Mouse (Mus musculus) liver (tissue): ENCODE measurements around the gene Insl6.
A peak's percentile ranks its signal among the peaks of the same experiment; 100 is the strongest.

Source experiments
- DNase-seq: peaks from one replicate; pipeline ENCODE4 v3.0.0-alpha.2; 2020; ENCODE audit warnings: mixed read lengths

Gene Insl6

GRCm38 (mm10) chr19:29354895-29355877 is 30.0 kb upstream of the Insl6 start:
- peak; percentile 91 for DNase-seq

DNA sequence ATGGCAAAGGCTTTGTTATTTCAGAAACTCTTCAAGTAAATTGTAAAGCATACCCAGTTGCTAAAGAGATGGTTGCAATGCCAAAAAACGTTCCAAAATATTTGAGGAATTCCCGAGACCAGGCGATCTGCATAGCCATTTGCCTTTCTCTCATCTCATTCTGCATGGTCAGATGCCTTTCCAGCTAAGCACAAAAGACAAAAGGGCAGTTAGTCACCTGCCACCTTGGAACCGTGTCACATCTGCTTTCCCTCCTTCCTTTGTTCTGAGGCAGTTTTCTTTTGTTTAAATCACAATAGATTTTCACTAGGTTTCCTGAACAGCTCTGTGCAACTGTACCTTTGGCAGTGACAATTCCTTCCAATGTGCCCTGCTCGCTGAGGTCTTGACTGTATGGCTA is 25.8 kb upstream of the Insl6 start:
- DNase-seq, result no peak

DNA sequence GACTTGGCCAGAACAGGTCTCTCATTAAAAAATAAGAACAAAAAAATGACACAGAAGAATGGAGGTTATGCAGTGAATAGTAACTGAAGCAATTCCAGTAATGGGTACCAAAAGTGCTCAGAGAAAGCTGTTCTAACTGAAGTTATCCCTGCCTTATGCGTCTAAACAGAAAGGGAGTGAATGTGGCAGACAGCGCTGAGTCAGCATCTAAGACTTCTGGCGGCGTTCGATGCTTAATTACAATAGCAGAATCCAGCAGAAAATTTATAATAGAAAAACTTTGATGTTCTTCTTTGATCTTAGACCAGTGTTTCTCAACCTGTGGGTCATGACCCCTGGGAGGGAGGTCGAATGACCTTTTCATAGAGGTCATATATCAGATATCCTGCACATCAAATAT is 20.5 kb upstream of the Insl6 start:
- DNase-seq, result no peak

GRCm38 (mm10) chr19:29344868-29345267 is 19.7 kb upstream of the Insl6 start:
- DNase-seq, result no peak

DNA sequence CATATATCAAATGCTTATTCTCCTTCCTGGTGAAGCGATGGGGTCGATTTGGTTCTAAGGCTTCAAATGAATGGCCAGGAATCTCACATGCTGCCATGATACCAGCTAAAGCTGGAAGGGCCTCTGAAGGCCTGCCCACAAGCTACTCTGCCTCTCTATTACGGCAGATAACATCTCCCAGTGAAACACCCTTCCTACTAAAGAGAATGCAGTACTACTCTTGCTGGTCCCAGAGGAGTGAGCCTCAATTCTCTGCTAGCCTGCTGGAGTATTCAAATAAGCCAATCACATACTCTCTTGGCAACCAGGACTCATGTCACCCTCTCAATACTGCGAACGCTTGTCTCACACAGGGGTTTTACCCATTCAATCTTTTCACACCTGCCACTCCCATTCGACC is 17.1 kb upstream of the Insl6 start:
- DNase-seq, result no peak

DNA sequence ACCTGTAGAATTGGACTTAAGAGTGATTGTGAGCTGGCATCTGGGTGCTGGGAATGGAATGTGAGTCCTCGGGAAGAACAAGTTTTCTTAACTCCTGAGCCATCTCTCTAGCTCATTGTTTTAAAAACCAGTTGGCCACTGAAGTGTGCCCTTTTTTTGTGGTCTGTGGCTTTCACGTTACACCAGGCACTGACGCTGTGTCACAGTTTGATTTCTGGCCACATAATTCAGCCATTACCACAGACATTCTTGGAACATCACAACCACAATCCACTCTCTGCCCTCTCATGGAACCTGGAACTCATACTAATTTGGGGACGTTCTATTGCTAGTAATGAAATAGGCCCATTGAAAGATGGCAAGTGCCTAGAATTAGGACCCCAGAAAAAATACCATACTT is 15.9 kb upstream of the Insl6 start:
- no peak for DNase-seq

DNA sequence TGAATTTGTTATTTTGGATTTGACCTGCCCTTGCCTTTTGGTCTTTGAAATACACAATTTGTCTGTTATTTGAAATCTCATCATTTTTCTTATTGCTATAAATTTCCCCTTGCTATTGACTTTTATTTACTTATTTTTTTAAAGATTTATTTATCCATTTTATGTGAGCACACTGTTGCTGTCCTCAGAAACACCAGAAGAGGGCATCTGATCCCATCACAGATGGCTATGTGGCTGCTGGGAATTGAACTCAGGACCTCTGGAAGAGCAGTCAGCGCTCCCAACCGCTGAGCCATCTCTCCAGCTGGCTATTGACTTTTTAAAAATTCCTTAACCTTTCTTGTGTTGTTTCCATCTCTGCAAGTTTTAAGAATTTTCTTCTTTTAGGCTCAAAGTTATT is 11.5 kb upstream of the Insl6 start:
- DNase-seq, result no peak

- no peak for DNase-seq
Observed at GRCm38 (mm10) chr19:29334068-29334745, 9.1 kb upstream of the Insl6 start, which contains the start of gene Rln1. Gene Rln1 (minus strand): TSS chr19:29334670.

- DNase-seq, result no peak
Observed at GRCm38 (mm10) chr19:29326822-29327552, 1.8 kb upstream of the Insl6 start.

GRCm38 (mm10) chr19:29326396-29326795 is 1.2 kb upstream of the Insl6 start:
- no peak for DNase-seq

GRCm38 (mm10) chr19:29325852-29326180 is 660 bp upstream of the Insl6 start:
- DNase-seq, result no peak

DNA sequence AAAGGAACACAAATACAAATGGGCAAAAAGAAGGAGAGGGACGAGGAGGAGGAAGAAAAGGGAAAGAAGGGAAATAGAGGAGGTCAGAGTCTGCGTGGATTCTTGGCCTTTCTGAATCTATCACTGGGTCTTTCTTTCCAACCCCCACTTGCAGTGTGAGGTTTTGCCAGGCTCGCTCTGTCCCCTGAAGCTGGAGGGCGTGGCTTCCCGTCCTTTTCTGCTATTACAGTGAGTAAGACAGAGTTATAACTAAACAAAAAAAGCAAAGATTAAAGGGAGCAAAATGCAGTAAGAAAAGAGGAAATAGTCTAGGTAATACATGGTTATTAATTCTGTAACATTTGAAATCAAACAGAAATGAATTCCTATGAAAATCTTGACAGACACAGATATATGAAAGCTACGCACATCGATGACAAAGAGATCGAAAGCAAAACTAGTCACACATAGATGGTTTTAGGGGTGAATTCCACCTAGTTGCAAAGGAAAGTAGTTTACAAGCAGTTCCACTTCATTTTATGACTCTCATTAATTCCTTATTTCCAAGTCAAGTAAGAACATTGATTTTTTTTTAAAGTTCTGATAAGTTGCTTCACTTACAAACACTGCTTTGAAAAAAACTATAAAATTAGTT is 1.6 kb downstream of the Insl6 start:
- no peak for DNase-seq

- DNase-seq, result no peak
Observed at GRCm38 (mm10) chr19:29312661-29313060, 12.5 kb downstream of the Insl6 start.

- no peak for DNase-seq
Observed at GRCm38 (mm10) chr19:29311791-29312190, 13.4 kb downstream of the Insl6 start.

GRCm38 (mm10) chr19:29308832-29309231 is 16.3 kb downstream of the Insl6 start:
- DNase-seq, result no peak

DNA sequence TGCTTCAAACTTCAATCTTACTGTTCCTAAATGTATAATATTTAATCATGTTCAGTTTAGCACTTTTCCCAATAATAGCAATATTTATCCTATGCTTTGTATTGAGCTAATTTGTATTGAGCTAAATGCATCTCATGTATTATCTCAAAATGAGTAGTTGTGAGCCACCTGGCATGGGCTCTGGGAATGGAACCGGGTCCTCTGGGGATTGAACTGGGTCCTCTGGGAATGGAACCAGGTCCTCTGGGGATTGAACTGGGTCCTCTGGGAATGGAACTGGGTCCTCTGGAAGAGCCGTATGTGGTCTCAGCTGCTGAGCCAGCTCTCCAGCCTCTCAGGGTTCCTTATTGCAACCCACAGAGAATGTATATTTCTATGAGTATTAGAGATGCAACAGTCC is 23.0 kb downstream of the Insl6 start:
- DNase-seq, result no peak

DNA sequence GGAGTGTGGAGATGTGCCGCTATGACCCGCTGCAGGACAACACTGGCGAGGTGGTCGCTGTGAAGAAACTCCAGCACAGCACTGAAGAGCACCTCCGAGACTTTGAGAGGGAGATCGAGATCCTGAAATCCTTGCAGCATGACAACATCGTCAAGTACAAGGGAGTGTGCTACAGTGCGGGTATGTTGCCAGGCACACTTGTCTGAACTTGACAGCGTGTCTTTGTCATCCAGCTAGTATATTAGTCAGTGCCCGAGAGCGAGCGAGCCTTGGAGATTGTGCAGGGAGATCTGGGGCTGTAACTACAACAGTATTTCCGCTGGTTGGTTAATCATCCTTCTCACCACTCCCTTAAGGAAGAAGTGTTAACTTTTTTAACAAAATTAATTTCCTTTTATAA is 24.2 kb downstream of the Insl6 start:
- no peak for DNase-seq

DNA sequence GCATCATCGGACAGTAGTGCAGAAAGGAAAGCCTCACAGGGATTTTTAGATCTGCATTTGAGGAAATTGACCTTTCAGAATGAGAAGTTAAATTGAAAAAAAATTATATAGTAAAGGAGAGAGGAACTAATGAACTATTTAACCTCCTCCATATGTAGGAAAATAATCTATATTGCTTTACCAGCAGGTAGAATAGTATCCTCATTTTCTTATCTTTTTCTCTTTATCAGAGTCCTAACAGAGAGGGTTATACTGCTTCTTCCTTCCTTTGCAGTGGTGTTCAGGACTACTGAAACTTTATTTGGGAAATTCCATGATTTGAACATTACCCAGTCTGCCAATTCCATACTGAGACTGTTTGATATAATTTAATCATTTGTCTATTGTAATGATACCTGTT is 27.8 kb downstream of the Insl6 start:
- DNase-seq, result no peak

GRCm38 (mm10) chr19:29296166-29296565 is 29.0 kb downstream of the Insl6 start:
- DNase-seq, result no peak

DNA sequence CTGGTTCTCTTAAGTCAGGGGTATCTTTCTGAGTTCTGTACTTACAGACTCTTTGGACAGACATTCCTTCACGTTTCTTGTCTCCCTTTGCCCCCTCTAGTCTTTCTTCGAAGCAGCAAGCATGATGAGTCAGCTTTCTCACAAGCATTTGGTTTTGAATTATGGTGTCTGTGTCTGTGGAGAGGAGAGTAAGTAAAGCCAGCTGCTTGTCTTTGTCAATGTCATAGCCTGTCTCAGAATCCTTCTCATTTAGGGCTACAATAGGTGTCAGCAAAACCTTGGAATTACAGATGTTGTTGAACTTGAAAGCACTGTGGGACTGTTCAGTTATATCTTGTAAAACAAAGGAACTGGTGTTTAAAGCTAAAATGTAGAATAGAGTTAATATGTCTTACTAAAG is 30.4 kb downstream of the Insl6 start:
- DNase-seq, result no peak

DNA sequence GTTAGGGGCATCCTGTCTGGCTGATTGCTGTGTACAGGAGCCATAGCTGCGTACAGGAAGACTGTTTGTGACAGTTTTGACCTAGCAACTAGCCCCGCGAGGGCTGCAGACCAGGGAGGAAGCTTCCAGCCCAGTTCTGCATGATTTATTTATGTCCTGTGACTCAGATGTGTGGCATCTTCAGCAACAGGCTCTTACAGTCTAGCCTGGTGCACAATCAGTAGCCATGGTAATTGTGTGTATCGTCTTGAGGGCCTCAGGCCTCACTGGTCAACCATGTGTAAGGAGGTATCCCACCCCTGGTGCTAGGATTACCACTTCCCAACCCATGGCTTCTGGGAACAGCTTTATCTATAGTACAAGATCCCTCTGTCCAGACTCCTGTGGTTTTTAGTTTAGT is 32.6 kb downstream of the Insl6 start:
- DNase-seq, result no peak

GRCm38 (mm10) chr19:29291532-29291931 is 33.6 kb downstream of the Insl6 start:
- no peak for DNase-seq

GRCm38 (mm10) chr19:29287863-29288262 is 37.3 kb downstream of the Insl6 start:
- DNase-seq, result no peak
